Mouse (Mus musculus) heart, adult 2 months (tissue): ENCODE data around the gene Fam193a. TPM values are rescaled to one million over a fixed set of nuclear protein-coding genes. Genes with fewer than 3 reads are reported as not detected.
A peak's percentile ranks its signal among the peaks of the same experiment; 100 is the strongest.

Experiments used
- DNase-seq, 2 experiments: peaks; one replicate each; pipeline ENCODE4 v3.0.0; 2021
- H3K27ac ChIP-seq: fragments of 200-600 bp; 2 replicates; pipeline ENCODE4 v1.8.1; 2022
- H3K27me3 ChIP-seq: fragments of 200-500 bp; 2 replicates; pipeline ENCODE4 v1.6.1; 2012; ENCODE audit warnings: mild to moderate bottlenecking, low read length, inconsistent platforms, mixed read lengths; ENCODE audit not compliant: control insufficient read depth, insufficient read depth
- H3K36me3 ChIP-seq: fragments of 200-500 bp; 2 replicates; pipeline ENCODE4 v1.6.1; 2012; ENCODE audit warnings: low read length, inconsistent platforms; ENCODE audit not compliant: control insufficient read depth, insufficient read depth
- H3K4me1 ChIP-seq: fragments of 200-500 bp; 2 replicates; pipeline ENCODE4 v1.6.1; 2011; ENCODE audit warnings: low read length; ENCODE audit not compliant: control insufficient read depth, insufficient read depth
- H3K4me3 ChIP-seq: fragments of 200-600 bp; 2 replicates; pipeline ENCODE4 v1.8.1; 2022
- H3K79me2 ChIP-seq: fragments of 200-500 bp; replicated peaks from 2 replicates; pipeline ENCODE4 v1.6.1; 2012; ENCODE audit warnings: mild to moderate bottlenecking, inconsistent platforms, low read length, moderate library complexity, mixed read lengths; ENCODE audit not compliant: control insufficient read depth, insufficient read depth
- H3K9ac ChIP-seq: fragments of 200-500 bp; 2 replicates; pipeline ENCODE4 v1.6.1; 2012; ENCODE audit warnings: low read depth, mild to moderate bottlenecking, control low read depth, inconsistent platforms, low read length, mixed read lengths
- CTCF ChIP-seq: fragments of 200-600 bp; IDR thresholded peaks from 2 replicates; pipeline ENCODE4 v1.8.1; 2022; ENCODE audit warnings: antibody characterized with exemption, mild to moderate bottlenecking, moderate library complexity
- EP300 ChIP-seq: fragments of 200-500 bp; IDR thresholded peaks from 2 replicates; pipeline ENCODE4 v1.6.1; 2011; ENCODE audit warnings: low read depth, low read length, control low read depth; ENCODE audit not compliant: insufficient read depth
- POLR2A ChIP-seq: fragments of 200-500 bp; IDR thresholded peaks from 2 replicates; pipeline ENCODE4 v1.6.1; 2011; ENCODE audit warnings: mild to moderate bottlenecking, low read depth, low read length, control low read depth; ENCODE audit not compliant: insufficient read depth
- WGBS: fragments of 180-500 bp; shearing (Covaris S2); methylation state at CpG from one replicate; pipeline ENCODE4 v1.1.7; 2018; 5-methylcytosine and 5-hydroxymethylcytosine counted together
- intact Hi-C: fragments of 180-260 bp; cut with DNase I; formaldehyde crosslinking; loops from one replicate; pipeline ENCODE4 v1.15.1; 2025
- polyA plus RNA-seq: library from polyadenylated mRNA; depleted of rRNA; stranded (reverse); fragments of >200 nt; gene quantifications from 2 replicates; pipeline ENCODE4 v1.2.3, GENCODE M21; 2012; rRNA removed
- total RNA-seq, 2 experiments: library from RNA; stranded (reverse); gene quantifications; 2 replicates each; pipeline ENCODE4 v1.2.3; 2021

The Fam193a gene
- total and polyA plus RNA-seq, 3 experiments = 23.6 to 24.7 (median 24.7) TPM

DNA sequence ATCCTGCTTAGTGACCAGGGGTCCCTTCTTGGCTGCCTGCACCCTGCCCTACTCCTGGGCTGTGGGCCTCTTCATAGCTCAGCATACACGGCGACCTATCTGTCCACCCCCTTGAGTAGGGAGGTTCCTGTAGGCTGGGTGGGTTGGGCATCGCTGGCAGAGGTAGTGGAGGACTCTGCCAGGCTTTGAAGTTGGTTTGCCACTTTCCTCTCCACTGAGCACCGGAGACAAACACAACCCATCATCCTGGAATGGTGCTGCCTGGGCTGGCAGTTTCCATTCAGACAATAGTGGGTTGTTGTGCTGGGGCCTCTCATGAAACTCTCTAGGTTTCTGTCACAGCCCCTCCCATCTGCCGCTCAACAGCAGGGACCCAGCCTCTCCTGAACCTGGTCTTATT, 160.4 kb downstream of the Fam193a start:
- 84% methylated on average over 5 of the region's 5 CpGs for WGBS
- H3K27me3 ChIP-seq = no peaks in the 10 kb centered on the region
- TF ChIP-seq POLR2A (no peak), EP300 (no peak), CTCF (no peak)

DNA sequence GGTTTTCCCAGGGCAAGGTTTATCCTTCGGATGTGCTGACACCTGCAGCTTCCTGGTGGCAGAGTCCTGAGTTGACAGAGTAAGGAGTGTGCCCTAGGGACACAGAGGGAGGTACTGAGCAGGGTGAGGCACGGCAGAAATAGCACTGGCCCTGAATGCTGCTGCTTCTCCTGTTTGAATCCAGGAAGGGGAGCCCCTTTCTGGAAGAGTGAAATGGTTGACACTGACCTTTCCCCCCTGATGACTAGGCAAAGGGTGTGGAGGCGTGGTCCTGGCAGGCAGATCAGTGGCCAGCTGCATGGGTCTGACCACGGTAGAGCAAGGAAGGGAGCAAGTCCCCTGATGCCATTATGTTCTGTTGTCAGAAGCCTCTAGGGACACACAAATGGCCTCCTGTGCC, 161.0 kb downstream of the Fam193a start:
- intact Hi-C loops = no loop called here
- H3K79me2 ChIP-seq = no peaks in the 10 kb centered on the region

More for the DNA sequence above, 160.4 kb downstream of the Fam193a start:
- Histone ChIP-seq H3K36me3 (no peaks in the 10 kb centered on the region), H3K27ac (no peak overlapping the region), H3K79me2 (no peaks in the 10 kb centered on the region), H3K4me1 (no peaks in the 10 kb centered on the region; the same call in none of the 2 replicates), H3K4me3 (no peak overlapping the region), H3K9ac (no peak overlapping the region)
- intact Hi-C loops = no loop called here
- DNase-seq = no peak

DNA sequence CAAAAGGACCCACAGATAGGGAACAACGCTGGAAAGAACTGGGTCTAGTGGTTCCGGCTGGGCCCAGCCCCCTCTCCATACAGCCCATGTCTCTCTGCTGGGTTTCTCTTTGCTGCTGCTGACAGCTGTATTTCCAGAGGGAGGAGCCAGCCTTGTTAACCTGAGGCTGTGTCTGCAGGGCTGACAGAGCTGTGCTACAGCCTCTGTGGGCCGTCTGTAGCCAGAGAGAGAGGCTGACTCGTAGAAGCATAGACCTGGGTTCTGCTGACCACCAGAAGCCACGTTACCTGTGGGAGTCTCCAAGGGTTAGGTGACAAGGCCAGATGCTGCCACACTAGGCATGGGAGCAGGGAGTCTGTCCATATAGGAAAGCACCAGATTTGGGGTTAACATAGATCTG, 163.3 kb downstream of the Fam193a start:
- H3K27ac ChIP-seq = no peak overlapping the region
- no peak overlapping the region for H3K4me3 ChIP-seq
- H3K9ac ChIP-seq = no peak overlapping the region
- TF ChIP-seq CTCF (no peak), POLR2A (no peak), EP300 (no peak)
- peaks cover 2% of the 10 kb centered on the region for H3K4me1 ChIP-seq
- no peaks in the 10 kb centered on the region for H3K27me3 ChIP-seq
- H3K36me3 ChIP-seq = no peaks in the 10 kb centered on the region
- H3K79me2 ChIP-seq = no peaks in the 10 kb centered on the region
- intact Hi-C loops = no loop called here
- DNase-seq = no peak
- WGBS = 77% methylated on average over 5 of the region's 5 CpGs

More for the DNA sequence above, 161.0 kb downstream of the Fam193a start:
- Histone ChIP-seq H3K9ac (no peak overlapping the region), H3K4me1 (peaks cover 2% of the 10 kb centered on the region), H3K36me3 (no peaks in the 10 kb centered on the region), H3K27me3 (no peaks in the 10 kb centered on the region), H3K27ac (no peak overlapping the region), H3K4me3 (no peak overlapping the region)
- WGBS = 47% methylated on average over 4 of the region's 4 CpGs
- no peak for DNase-seq
- TF ChIP-seq CTCF = no peak
- TF ChIP-seq EP300 = no peak
- TF ChIP-seq POLR2A = no peak

DNA sequence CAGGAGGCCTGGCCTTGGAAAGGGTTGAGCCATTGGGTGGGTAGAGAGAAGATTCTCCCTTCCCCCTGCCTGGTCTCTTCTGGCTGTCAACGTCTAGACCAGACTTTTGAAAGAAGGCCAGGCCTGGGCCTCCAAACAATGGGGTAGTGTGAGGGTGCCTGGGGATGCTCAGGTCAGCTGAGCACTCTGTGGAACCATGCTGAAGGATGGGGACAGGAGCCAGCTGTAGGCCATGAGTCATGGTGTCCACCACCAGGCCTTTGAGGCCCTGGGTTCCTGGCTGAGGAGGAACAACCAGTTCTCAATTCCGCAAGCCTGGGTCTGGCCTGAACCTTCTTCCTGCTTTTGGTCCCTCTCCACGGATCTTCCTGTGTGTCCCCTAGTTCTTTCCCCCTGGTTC, 164.1 kb downstream of the Fam193a start:
- Histone ChIP-seq H3K27me3 (no peaks in the 10 kb centered on the region), H3K4me3 (no peak overlapping the region), H3K4me1 (peaks cover 2% of the 10 kb centered on the region), H3K9ac (no peak overlapping the region), H3K36me3 (no peaks in the 10 kb centered on the region), H3K79me2 (no peaks in the 10 kb centered on the region), H3K27ac (peak overlapping the region; percentile 31; the same call in 1 of the 2 replicates)
- 56% methylated on average over 3 of the region's 3 CpGs for WGBS
- intact Hi-C loops = no loop called here
- peak in 1 of 2 experiments; percentile 68 for DNase-seq
- TF ChIP-seq POLR2A (no peak), CTCF (no peak), EP300 (no peak)

DNA sequence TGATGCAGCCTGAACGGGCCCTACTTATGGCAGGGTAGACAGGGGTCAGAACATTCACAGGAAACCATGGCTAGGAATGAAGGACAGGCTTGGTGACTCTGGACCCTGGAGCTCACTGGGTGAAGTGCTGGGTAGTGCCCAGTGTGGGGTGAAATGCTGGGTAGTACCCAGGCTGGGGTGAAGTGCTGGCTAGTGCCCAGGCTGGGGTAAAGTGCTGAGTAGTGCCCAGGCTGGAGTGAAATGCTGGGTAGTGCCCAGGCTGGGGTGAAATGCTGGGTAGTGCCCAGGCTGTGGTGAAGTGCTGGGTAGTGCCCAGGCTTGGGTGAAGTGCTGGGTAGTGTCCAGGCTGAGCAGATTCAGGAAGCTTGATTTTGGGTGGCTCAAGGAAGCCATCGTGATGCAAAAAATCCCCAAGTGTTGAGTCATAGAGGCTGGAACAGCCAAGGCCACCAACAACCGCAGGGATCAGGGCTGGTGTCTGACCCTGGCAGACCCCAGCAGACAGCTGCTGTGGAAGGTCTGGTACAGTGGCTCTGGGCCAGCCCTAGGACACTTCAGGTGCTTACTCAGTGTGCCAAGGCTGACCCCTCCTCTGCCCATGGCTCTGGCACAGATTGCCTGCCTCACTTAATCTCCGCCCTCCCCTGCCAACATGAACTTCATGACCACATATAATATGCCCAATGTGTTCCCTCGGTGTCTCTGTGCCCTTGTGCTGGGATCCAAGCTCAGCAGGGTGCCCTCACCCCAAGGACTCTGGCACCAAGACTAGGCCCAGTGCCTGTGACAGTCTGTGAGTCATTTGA, 165.2 kb downstream of the Fam193a start:
- TF ChIP-seq POLR2A = no peak
- TF ChIP-seq CTCF = no peak
- no peak for TF ChIP-seq EP300
- Histone ChIP-seq H3K27me3 (no peaks in the 10 kb centered on the region), H3K79me2 (no peaks in the 10 kb centered on the region), H3K36me3 (no peaks in the 10 kb centered on the region), H3K9ac (no peak overlapping the region), H3K4me3 (no peak overlapping the region), H3K27ac (no peak overlapping the region; the same call in 1 of the 2 replicates), H3K4me1 (peaks cover 2% of the 10 kb centered on the region)
- intact Hi-C loops = no loop called here
- 44% methylated on average over 5 of the region's 5 CpGs for WGBS
- DNase-seq = peak in 1 of 2 experiments; percentile 58

DNA sequence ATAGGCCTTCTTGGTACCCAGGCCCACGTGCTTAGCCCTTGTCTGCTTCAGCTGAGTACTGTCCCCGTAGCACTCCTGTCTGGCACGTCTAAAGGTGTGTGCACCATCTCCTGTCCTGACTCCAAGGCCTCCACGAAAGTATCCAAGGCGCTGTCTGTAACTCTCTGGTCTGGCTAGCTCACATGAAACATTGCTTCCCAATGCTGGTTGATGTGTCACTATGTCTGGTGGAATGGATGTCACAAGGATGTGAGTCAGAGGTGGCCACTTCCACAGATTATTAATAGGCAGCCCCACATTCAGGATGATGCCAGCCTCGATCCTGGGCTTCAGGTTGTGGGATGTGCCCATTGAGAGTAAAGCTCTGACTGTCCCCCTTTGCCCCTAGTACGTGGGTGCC, 166.1 kb downstream of the Fam193a start:
- intact Hi-C loops = no loop called here
- DNase-seq = no peak
- Histone ChIP-seq H3K9ac (no peak overlapping the region), H3K27ac (peak overlapping the region; percentile 15; the same call in 1 of the 2 replicates), H3K79me2 (no peaks in the 10 kb centered on the region), H3K4me3 (no peak overlapping the region), H3K4me1 (peaks cover 2% of the 10 kb centered on the region), H3K36me3 (no peaks in the 10 kb centered on the region), H3K27me3 (no peaks in the 10 kb centered on the region)
- WGBS = 78% methylated on average over 7 of the region's 7 CpGs
- TF ChIP-seq CTCF = no peak
- no peak for TF ChIP-seq POLR2A
- no peak for TF ChIP-seq EP300

Other genes with a start within 250 kb of the Fam193a start
- 1 to 10 TPM; 7.0 TPM for gene Poln, start 200.5 kb upstream of the Fam193a start, total RNA-seq
- gene Poln, start 200.5 kb upstream of the Fam193a start, polyA plus RNA-seq = 3.4 and 4.3 TPM in 2 replicates
- gene Haus3, start 200.4 kb upstream of the Fam193a start, total RNA-seq = 1 to 10 TPM; 3.2 to 4.8 TPM
- gene Haus3, start 200.4 kb upstream of the Fam193a start, polyA plus RNA-seq = 0.92 and 1.8 TPM in 2 replicates
- 10 to 100 TPM; 63.3 to 71.4 TPM for gene Mxd4, start 182.2 kb upstream of the Fam193a start, total RNA-seq
- 78.1 and 89.8 TPM in 2 replicates for gene Mxd4, start 182.2 kb upstream of the Fam193a start, polyA plus RNA-seq
- under 1 TPM; 0.65 to 0.75 TPM for gene Zfyve28, start 81.5 kb upstream of the Fam193a start, total RNA-seq
- 1.3 and 1.7 TPM in 2 replicates for gene Zfyve28, start 81.5 kb upstream of the Fam193a start, polyA plus RNA-seq
- gene Cfap99, start 81.3 kb upstream of the Fam193a start, total RNA-seq = not detected
- gene Cfap99, start 81.3 kb upstream of the Fam193a start, polyA plus RNA-seq = not detected in 2 replicates
- gene Rnf4, start 33.6 kb upstream of the Fam193a start, total RNA-seq = 10 to 100 TPM; 30.9 to 31.5 TPM
- gene Rnf4, start 33.6 kb upstream of the Fam193a start, polyA plus RNA-seq = 27.2 and 44.3 TPM in 2 replicates
- 1 to 10 TPM; 5.9 to 6.7 TPM for gene Tnip2, start 144.1 kb downstream of the Fam193a start, total RNA-seq
- 12.5 and 14.5 TPM in 2 replicates for gene Tnip2, start 144.1 kb downstream of the Fam193a start, polyA plus RNA-seq
- gene Sh3bp2, start 155.9 kb downstream of the Fam193a start, total RNA-seq = 1 to 10 TPM; 2.7 to 3.1 TPM
- 3.7 and 4.4 TPM in 2 replicates for gene Sh3bp2, start 155.9 kb downstream of the Fam193a start, polyA plus RNA-seq
- gene Add1, start 203.7 kb downstream of the Fam193a start, total RNA-seq = 100 to 1,000 TPM; 129 TPM
- 116 and 147 TPM in 2 replicates for gene Add1, start 203.7 kb downstream of the Fam193a start, polyA plus RNA-seq